Mouse (Mus musculus): Measurements from ENCODE around the gene Zcchc24.

DNA sequence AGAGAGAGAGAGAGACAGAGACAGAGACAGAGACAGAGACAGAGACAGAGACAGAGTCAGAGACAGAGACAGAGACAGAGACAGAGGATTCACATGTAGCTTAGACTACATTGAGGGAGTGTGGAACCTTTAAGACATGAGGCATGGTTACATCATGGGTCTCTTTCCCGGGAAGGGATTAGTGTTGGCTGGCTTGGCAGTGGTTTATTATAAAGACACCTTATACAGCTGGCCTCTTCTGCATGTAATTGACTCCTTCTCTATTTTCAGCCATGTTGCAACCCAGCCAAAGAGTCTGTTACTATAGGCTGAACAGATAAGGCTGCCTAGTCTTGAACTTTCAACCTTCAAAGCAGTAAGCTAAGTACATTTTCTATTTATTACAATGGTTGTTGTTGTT is 21.1 kb upstream of the Zcchc24 start:
- TF ChIP-seq CTCF (IDR thresholded peaks at IDR 0.05; ENCODE audit: low read depth) (no peak), EP300 (IDR thresholded peaks at IDR 0.05; ENCODE audit: low read depth) (no peak)
